Mouse (Mus musculus) left cerebral cortex, adult 11 months (tissue): ENCODE results near the gene Mrps35.

Experiments used
- DNase-seq: peaks from one replicate; pipeline ENCODE4 v3.0.0; 2022; ENCODE audit warnings: low spot score

The Mrps35 gene

GRCm38 (mm10) chr6:147030096-147030885 is 12.3 kb upstream of the Mrps35 start:
- DNase-seq = no peak

GRCm38 (mm10) chr6:147032303-147032925 is 10.2 kb upstream of the Mrps35 start, which contains the start of gene Rep15:
Rep15 (plus strand) TSS chr6:147032584.
- no peak for DNase-seq

GRCm38 (mm10) chr6:147043633-147044032 is 1.1 kb downstream of the Mrps35 start:
- no peak for DNase-seq

GRCm38 (mm10) chr6:147049239-147049805 is 6.8 kb downstream of the Mrps35 start:
- no peak for DNase-seq

GRCm38 (mm10) chr6:147051666-147052065 is 9.1 kb downstream of the Mrps35 start:
- DNase-seq = no peak

GRCm38 (mm10) chr6:147052440-147052839 is 9.9 kb downstream of the Mrps35 start:
- no peak for DNase-seq

- no peak for DNase-seq
Measured at GRCm38 (mm10) chr6:147053785-147054646, 11.5 kb downstream of the Mrps35 start.

GRCm38 (mm10) chr6:147055374-147055977 is 12.9 kb downstream of the Mrps35 start:
- DNase-seq = no peak

- no peak for DNase-seq
Measured at GRCm38 (mm10) chr6:147059326-147059725, 16.8 kb downstream of the Mrps35 start.

- DNase-seq = no peak
Measured at GRCm38 (mm10) chr6:147061630-147062029, 19.1 kb downstream of the Mrps35 start.

- DNase-seq = no peak
Measured at GRCm38 (mm10) chr6:147062034-147062433, 19.5 kb downstream of the Mrps35 start.

GRCm38 (mm10) chr6:147062694-147063093 is 20.1 kb downstream of the Mrps35 start:
- no peak for DNase-seq

- DNase-seq = no peak
Measured at GRCm38 (mm10) chr6:147064226-147064943, 21.8 kb downstream of the Mrps35 start.

GRCm38 (mm10) chr6:147064944-147065261 is 22.3 kb downstream of the Mrps35 start:
- DNase-seq = no peak

- no peak for DNase-seq
Measured at GRCm38 (mm10) chr6:147075808-147076387, 33.3 kb downstream of the Mrps35 start.

GRCm38 (mm10) chr6:147076878-147077277 is 34.3 kb downstream of the Mrps35 start:
- DNase-seq = no peak

GRCm38 (mm10) chr6:147079919-147080318 is 37.4 kb downstream of the Mrps35 start:
- DNase-seq = no peak

- DNase-seq = no peak
Measured at GRCm38 (mm10) chr6:147085398-147086040, 43.0 kb downstream of the Mrps35 start.

- DNase-seq = no peak
Measured at GRCm38 (mm10) chr6:147086594-147087225, 44.1 kb downstream of the Mrps35 start, which contains the start of gene Mansc4. Mansc4 (minus strand) TSS chr6:147087032.

GRCm38 (mm10) chr6:147087736-147088135 is 45.2 kb downstream of the Mrps35 start:
- DNase-seq = no peak
